Comparison of ENCODE assay signal across 7 mouse cellular contexts in the genomic region with DNA sequence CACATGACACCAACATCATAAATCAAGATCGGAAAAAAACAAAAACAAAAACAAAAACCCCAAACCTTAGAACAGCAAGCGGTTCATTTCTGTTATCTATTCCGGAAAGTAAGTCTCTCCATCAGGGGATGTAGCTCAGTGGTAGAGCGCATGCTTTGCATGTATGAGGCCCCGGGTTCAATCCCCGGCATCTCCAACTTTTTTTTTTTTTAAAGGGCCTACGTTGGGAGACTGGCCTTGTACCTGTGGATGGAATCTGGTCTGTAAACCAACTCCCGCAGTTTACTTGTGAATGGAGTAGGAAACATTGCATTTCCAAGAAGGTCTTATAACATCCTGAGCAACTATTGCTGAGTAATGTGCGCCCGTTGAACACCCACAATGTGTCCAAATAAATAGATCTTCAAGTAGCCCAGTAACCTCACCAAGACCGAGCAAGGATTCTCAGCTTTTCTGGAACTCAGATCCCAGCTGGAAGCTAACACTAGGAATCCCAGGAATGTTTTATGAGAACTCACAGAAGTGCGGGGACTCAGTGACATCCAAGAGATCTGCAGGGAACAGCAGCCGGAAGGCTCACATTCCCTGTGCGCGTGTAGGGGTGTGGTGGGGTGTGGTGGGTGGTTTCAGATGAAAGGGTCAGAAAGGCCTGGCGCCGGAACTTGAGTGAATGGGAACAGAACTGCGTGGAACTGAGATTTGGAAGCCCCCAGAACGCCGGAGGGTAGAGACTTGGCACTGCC. TPM values are rescaled to one million over a fixed set of nuclear protein-coding genes. Genes with fewer than 3 reads are reported as not detected.
DNase-seq lines count a peak whose midpoint lies in the region; ATAC-seq and TF ChIP-seq lines count a peak whose summit lies in the region.

No protein-coding gene starts in this region.

- H3K36me3 ChIP-seq in forebrain, embryonic 15.5 days, result peaks cover 15% of the 10 kb centered on the region
- H3K36me3 ChIP-seq in kidney, embryonic 15.5 days, result peaks cover 16% of the 10 kb centered on the region

- H3K27ac ChIP-seq in bone marrow macrophage, adult 2 months (ENCODE audit: insufficient read depth, low read depth, low read length), result peak overlapping the region; percentile 70
- H3K27ac ChIP-seq in forebrain, embryonic 15.5 days (replicated peaks), result peak overlapping the region; percentile 53; the same call in 1 of the 2 replicates
- peak overlapping the region; percentile 74 for H3K27ac ChIP-seq in kidney, embryonic 15.5 days

- ATAC-seq in forebrain, embryonic 15.5 days (replicated peaks), result no peak
- ATAC-seq in kidney, embryonic 15.5 days (replicated peaks; ENCODE audit: low FRiP score), result 0 out of 2 replicates have a peak, but pooled peaks have one; percentile 13

- DNase-seq in ovary, postnatal 14 days (ENCODE audit: low spot score), result peak; percentile 42
- DNase-seq in ovary, postnatal 10 days (ENCODE audit: low spot score), result no peak
- peak; percentile 75 for DNase-seq in mesoderm, embryonic 11.5 days (ENCODE audit: low read depth, low spot score)
- DNase-seq in spleen, postnatal 36 days (ENCODE audit: low spot score in 2 of 2), result no peak

- no peaks in the 10 kb centered on the region for H3K27me3 ChIP-seq in forebrain, embryonic 15.5 days
- H3K27me3 ChIP-seq in kidney, embryonic 15.5 days, result no peaks in the 10 kb centered on the region

- no peak overlapping the region for H3K9ac ChIP-seq in forebrain, embryonic 15.5 days (replicated peaks)
- H3K9ac ChIP-seq in kidney, embryonic 15.5 days, result 0 out of 2 replicates have a peak overlapping the region, but pooled peaks have one; percentile 7

- 11% methylated on average over 20 of the region's 20 CpGs for WGBS in forebrain, embryonic 15.5 days
- WGBS in kidney, embryonic 15.5 days, result 7% methylated on average over 20 of the region's 20 CpGs

- peak overlapping the region; percentile 48; the same call in 1 of the 2 replicates for H3K4me3 ChIP-seq in bone marrow macrophage, adult 2 months (ENCODE audit: insufficient read depth, low read length)
- H3K4me3 ChIP-seq in forebrain, embryonic 15.5 days, result peak overlapping the region; percentile 27
- peak overlapping the region; percentile 47 for H3K4me3 ChIP-seq in kidney, embryonic 15.5 days (replicated peaks)

- no peak overlapping the region for H3K4me2 ChIP-seq in forebrain, embryonic 15.5 days (replicated peaks)
- peak overlapping the region; percentile 60 for H3K4me2 ChIP-seq in kidney, embryonic 15.5 days

- TF ChIP-seq CTCF in bone marrow macrophage, adult 2 months (IDR thresholded peaks at IDR 0.05; ENCODE audit: low read depth, low read length), result no peak

- peaks cover 16% of the 10 kb centered on the region for H3K4me1 ChIP-seq in bone marrow macrophage, adult 2 months (ENCODE audit: control insufficient read depth, insufficient read depth, low read length)
- peaks cover 13% of the 10 kb centered on the region for H3K4me1 ChIP-seq in forebrain, embryonic 15.5 days
- peaks cover 34% of the 10 kb centered on the region for H3K4me1 ChIP-seq in kidney, embryonic 15.5 days

- no peak for TF ChIP-seq POLR2A in bone marrow macrophage, adult 2 months (IDR thresholded peaks at IDR 0.05; ENCODE audit: borderline replicate concordance, low read depth, low read length)

- no peaks in the 10 kb centered on the region for H3K9me3 ChIP-seq in forebrain, embryonic 15.5 days
- no peaks in the 10 kb centered on the region for H3K9me3 ChIP-seq in kidney, embryonic 15.5 days (replicated peaks)

RNA-seq across cellular contexts. Expression of a gene that starts 19.5 kb away (rescaled TPM):
- polyA plus RNA-seq in bone marrow macrophage, adult 2 months (2012; ENCODE audit: insufficient read depth, insufficient read length, missing spikeins), result 808 and 810 TPM in 2 replicates
- 1,235 and 1,278 TPM in 2 replicates for polyA plus RNA-seq in forebrain, embryonic 15.5 days (2015; fragmentation: Nextera tagmentation; extraction: Ambion mirVana)
- 1,049 and 1,140 TPM in 2 replicates for polyA plus RNA-seq in kidney, embryonic 15.5 days (2015; fragmentation: Nextera tagmentation; extraction: Ambion mirVana)

RNA-seq across cellular contexts. Expression of a gene that starts 20.4 kb away (rescaled TPM):
- not detected in 2 replicates for polyA plus RNA-seq in bone marrow macrophage, adult 2 months (2012; ENCODE audit: insufficient read depth, insufficient read length, missing spikeins)
- polyA plus RNA-seq in forebrain, embryonic 15.5 days (2015; fragmentation: Nextera tagmentation; extraction: Ambion mirVana), result 0.55 TPM in 2 replicates
- polyA plus RNA-seq in kidney, embryonic 15.5 days (2015; fragmentation: Nextera tagmentation; extraction: Ambion mirVana), result 0.31 and 0.49 TPM in 2 replicates

RNA-seq across cellular contexts. Expression of a gene that starts 24.4 kb away (rescaled TPM):
- polyA plus RNA-seq in bone marrow macrophage, adult 2 months (2012; ENCODE audit: insufficient read depth, insufficient read length, missing spikeins), result 13.1 and 18.4 TPM in 2 replicates
- polyA plus RNA-seq in forebrain, embryonic 15.5 days (2015; fragmentation: Nextera tagmentation; extraction: Ambion mirVana), result 11.3 and 13.4 TPM in 2 replicates
- polyA plus RNA-seq in kidney, embryonic 15.5 days (2015; fragmentation: Nextera tagmentation; extraction: Ambion mirVana), result 13.3 and 15.6 TPM in 2 replicates

RNA-seq across cellular contexts. Expression of a gene that starts 31.8 kb away (rescaled TPM):
- polyA plus RNA-seq in bone marrow macrophage, adult 2 months (2012; ENCODE audit: insufficient read depth, insufficient read length, missing spikeins), result 11.6 and 11.8 TPM in 2 replicates
- 35.9 and 38.0 TPM in 2 replicates for polyA plus RNA-seq in forebrain, embryonic 15.5 days (2015; fragmentation: Nextera tagmentation; extraction: Ambion mirVana)
- polyA plus RNA-seq in kidney, embryonic 15.5 days (2015; fragmentation: Nextera tagmentation; extraction: Ambion mirVana), result 41.5 and 42.0 TPM in 2 replicates

Comparison
In these comparisons a context has a peak if more than half of its experiments do, and no peak if none do; other contexts are left out.
1. DNase-seq: peak in ovary, postnatal 14 days (single experiment) and mesoderm, embryonic 11.5 days (single experiment); none in ovary, postnatal 10 days (single experiment) and spleen, postnatal 36 days (0 of 2).
2. Peak in every context shown above with its lines, with median percentiles within 50 percentile points of each other: H3K27ac ChIP-seq and H3K4me3 ChIP-seq.